Mouse (Mus musculus): ENCODE results near the gene Commd7.

GRCm38 (mm10) chr2:153650014-153650687 is 17.6 kb upstream of the Commd7 start:
- TF ChIP-seq CTCF (IDR thresholded peaks at IDR 0.05; ENCODE audit: low read depth) (no peak), EP300 (IDR thresholded peaks at IDR 0.05; ENCODE audit: low read depth) (no peak)

All from heart, postnatal 0 days (tissue).